Mouse (Mus musculus) MEL (cell line): Measurements from ENCODE around the gene Phf21a. TPM values are rescaled to one million over a fixed set of nuclear protein-coding genes. Genes with fewer than 3 reads are reported as not detected.

Source experiments
- DNase-seq: peaks from one replicate; pipeline ENCODE4 v3.0.0; 2011; ENCODE audit warnings: low read depth, low spot score
- H3K27ac ChIP-seq: 2 replicates; pipeline ENCODE4 v1.5.1; 2012; ENCODE audit warnings: low read depth, mild to moderate bottlenecking, control low read depth, low read length, moderate library complexity; ENCODE audit not compliant: control insufficient read depth
- H3K27me3 ChIP-seq, 2 experiments: fragments of 150-350 bp in 1 of 2; sonication (generic) in 1 of 2; 2 replicates each; pipeline ENCODE4 v1.6.1; 2012; ENCODE audit warnings: low read length in 2 of 2, mild to moderate bottlenecking in 2 of 2, improper control_type of control experiment in 1 of 2, moderate library complexity in 1 of 2; ENCODE audit not compliant: insufficient read depth in 2 of 2, control insufficient read depth in 1 of 2
- H3K36me3 ChIP-seq, 2 experiments: 2 replicates each; pipeline ENCODE4 v1.6.1; 2012 to 2014; ENCODE audit warnings: low read length in 2 of 2, improper control_type of control experiment in 1 of 2, inconsistent platforms in 1 of 2, mild to moderate bottlenecking in 1 of 2; ENCODE audit not compliant: insufficient read depth in 2 of 2, control insufficient read depth in 1 of 2
- H3K4me1 ChIP-seq, 2 experiments: fragments of 150-350 bp in 1 of 2; sonication (generic) in 1 of 2; 2 replicates each; pipeline ENCODE4 v1.6.1; 2012; ENCODE audit warnings: low read length in 2 of 2, improper control_type of control experiment in 1 of 2, mild to moderate bottlenecking in 1 of 2; ENCODE audit not compliant: insufficient read depth in 2 of 2, control insufficient read depth in 1 of 2
- H3K4me3 ChIP-seq, 2 experiments: fragments of 150-350 bp in 1 of 2; sonication (generic) in 1 of 2; 2 replicates each; pipeline ENCODE4 v1.5.1; 2012; ENCODE audit warnings: low read depth in 2 of 2, low read length in 2 of 2, mild to moderate bottlenecking in 2 of 2, moderate library complexity in 2 of 2, control low read depth in 1 of 2, improper control_type of control experiment in 1 of 2; ENCODE audit not compliant: control insufficient read depth in 1 of 2, insufficient read depth in 1 of 2
- H3K79me2 ChIP-seq: 2 replicates; pipeline ENCODE4 v1.6.1; 2012; ENCODE audit warnings: mild to moderate bottlenecking, low read length, moderate library complexity; ENCODE audit not compliant: control insufficient read depth, poor library complexity, insufficient read depth
- H3K9ac ChIP-seq: 2 replicates; pipeline ENCODE4 v1.6.1; 2012; ENCODE audit warnings: low read depth, mild to moderate bottlenecking, control low read depth, low read length, moderate library complexity; ENCODE audit not compliant: control insufficient read depth, poor library complexity, severe bottlenecking
- H3K9me3 ChIP-seq: fragments of 150-350 bp; sonication (generic); replicated peaks from 2 replicates; pipeline ENCODE4 v1.6.1; 2012; ENCODE audit warnings: mild to moderate bottlenecking, low read length, improper control_type of control experiment, moderate library complexity; ENCODE audit not compliant: insufficient read depth
- BHLHE40 ChIP-seq: IDR thresholded peaks from 2 replicates; pipeline ENCODE4 v1.6.1; 2012; ENCODE audit warnings: low read depth, mild to moderate bottlenecking, inconsistent platforms, low read length, improper control_type of control experiment, borderline replicate concordance
- CTCF ChIP-seq, 3 experiments: IDR thresholded peaks in 2 of 3; conservative IDR thresholded peaks in 1 of 3; 2 replicates each; pipeline ENCODE4 v1.5.1; 2011 to 2012; ENCODE audit warnings: low read length in 3 of 3, low read depth in 2 of 3, mild to moderate bottlenecking in 2 of 3, improper control_type of control experiment in 1 of 3, inconsistent platforms in 1 of 3, mixed read lengths in 1 of 3, moderate library complexity in 1 of 3; ENCODE audit not compliant: control insufficient read depth in 1 of 3, insufficient read depth in 1 of 3, poor library complexity in 1 of 3, severe bottlenecking in 1 of 3
- E2F4 ChIP-seq: IDR thresholded peaks from 2 replicates; pipeline ENCODE4 v1.6.1; 2011; ENCODE audit warnings: low read depth, low read length, improper control_type of control experiment, borderline replicate concordance
- EP300 ChIP-seq, 2 experiments: IDR thresholded peaks; 2 replicates each; pipeline ENCODE4 v1.6.1; 2011; ENCODE audit warnings: improper control_type of control experiment in 2 of 2, low read length in 2 of 2, low read depth in 1 of 2, mild to moderate bottlenecking in 1 of 2
- GABPA ChIP-seq: IDR thresholded peaks from 2 replicates; pipeline ENCODE4 v1.6.1; 2012; ENCODE audit warnings: low read depth, mild to moderate bottlenecking, inconsistent platforms, low read length, improper control_type of control experiment, moderate library complexity
- HCFC1 ChIP-seq: IDR thresholded peaks from 2 replicates; pipeline ENCODE4 v1.6.1; 2012; ENCODE audit warnings: low read depth, mild to moderate bottlenecking, inconsistent platforms, low read length, improper control_type of control experiment, moderate library complexity
- JUND ChIP-seq: IDR thresholded peaks from 2 replicates; pipeline ENCODE4 v1.6.1; 2011; ENCODE audit warnings: low read depth, mild to moderate bottlenecking, improper control_type of control experiment, low read length
- MAX ChIP-seq: IDR thresholded peaks from 2 replicates; pipeline ENCODE4 v1.6.1; 2011; ENCODE audit warnings: low read length, improper control_type of control experiment
- MAZ ChIP-seq: IDR thresholded peaks from 2 replicates; pipeline ENCODE4 v1.6.1; 2012; ENCODE audit warnings: low read depth, mild to moderate bottlenecking, inconsistent platforms, low read length, improper control_type of control experiment
- MEF2A ChIP-seq: IDR thresholded peaks from 2 replicates; pipeline ENCODE4 v1.6.1; 2014; ENCODE audit warnings: low read depth, mild to moderate bottlenecking, inconsistent platforms, low read length, improper control_type of control experiment; ENCODE audit not compliant: poor library complexity, insufficient replicate concordance, severe bottlenecking; ENCODE audit errors: extremely low read depth
- NELFE ChIP-seq: IDR thresholded peaks from 2 replicates; pipeline ENCODE4 v1.6.1; 2011; ENCODE audit warnings: low read depth, low read length, improper control_type of control experiment
- NRF1 ChIP-seq: IDR thresholded peaks from 2 replicates; pipeline ENCODE4 v1.6.1; 2014; ENCODE audit warnings: low read depth, mild to moderate bottlenecking, inconsistent platforms, low read length, improper control_type of control experiment, moderate library complexity; ENCODE audit not compliant: poor library complexity, insufficient read depth, severe bottlenecking
- POLR2A ChIP-seq, 2 experiments: IDR thresholded peaks; 2 replicates each; pipeline ENCODE4 v1.6.1; 2011 to 2012; ENCODE audit warnings: low read length in 2 of 2, mild to moderate bottlenecking in 2 of 2, control low read depth in 1 of 2, improper control_type of control experiment in 1 of 2, low read depth in 1 of 2, moderate library complexity in 1 of 2; ENCODE audit not compliant: control insufficient read depth in 1 of 2, insufficient read depth in 1 of 2, poor library complexity in 1 of 2
- RAD21 ChIP-seq: IDR thresholded peaks from 2 replicates; pipeline ENCODE4 v1.6.1; 2011; ENCODE audit warnings: mild to moderate bottlenecking, low read depth, low read length, improper control_type of control experiment
- RCOR1 ChIP-seq: IDR thresholded peaks from 2 replicates; pipeline ENCODE4 v1.6.1; 2012; ENCODE audit warnings: low read depth, mild to moderate bottlenecking, inconsistent platforms, low read length, improper control_type of control experiment
- SIN3A ChIP-seq: IDR thresholded peaks from 2 replicates; pipeline ENCODE4 v1.6.1; 2012; ENCODE audit warnings: low read length, improper control_type of control experiment, inconsistent platforms
- SMC3 ChIP-seq: IDR thresholded peaks from 2 replicates; pipeline ENCODE4 v1.6.1; 2011; ENCODE audit warnings: low read depth, low read length, improper control_type of control experiment
- UBTF ChIP-seq: IDR thresholded peaks from 2 replicates; pipeline ENCODE4 v1.6.1; 2012; ENCODE audit warnings: low read depth, mild to moderate bottlenecking, inconsistent platforms, low read length, improper control_type of control experiment, moderate library complexity, borderline replicate concordance; ENCODE audit not compliant: insufficient read depth
- USF1 ChIP-seq: IDR thresholded peaks from 2 replicates; pipeline ENCODE4 v1.6.1; 2014; ENCODE audit warnings: low read depth, mild to moderate bottlenecking, inconsistent platforms, low read length, improper control_type of control experiment, moderate library complexity
- USF2 ChIP-seq, 2 experiments: IDR thresholded peaks; 2 replicates each; pipeline ENCODE4 v1.6.1; 2011 to 2012; ENCODE audit warnings: improper control_type of control experiment in 2 of 2, low read length in 2 of 2, borderline replicate concordance in 1 of 2, inconsistent platforms in 1 of 2, low read depth in 1 of 2, mild to moderate bottlenecking in 1 of 2; ENCODE audit not compliant: insufficient read depth in 1 of 2
- ZC3H11A ChIP-seq: IDR thresholded peaks from 2 replicates; pipeline ENCODE4 v1.6.1; 2012; ENCODE audit warnings: low read depth, mild to moderate bottlenecking, inconsistent platforms, low read length, improper control_type of control experiment
- ZKSCAN1 ChIP-seq: IDR thresholded peaks from 2 replicates; pipeline ENCODE4 v1.6.1; 2012; ENCODE audit warnings: low read depth, mild to moderate bottlenecking, inconsistent platforms, low read length, improper control_type of control experiment, moderate library complexity
- polyA plus RNA-seq, 2 experiments: library from polyadenylated mRNA; stranded (reverse) in 1 of 2; unstranded in 1 of 2; fragments of >175 nt in 1 of 2; fragments of >200 nt in 1 of 2; gene quantifications; 2 replicates each; pipeline versions ENCODE4 v1.2.1 to v1.2.4; 2012; ENCODE audit warnings: low replicate concordance in 2 of 2, low read depth in 1 of 2; ENCODE audit not compliant: insufficient read length in 2 of 2, insufficient read depth in 1 of 2, missing spikeins in 1 of 2
- total RNA-seq: library from RNA; depleted of rRNA; stranded (reverse); fragments of 300-350 nt; gene quantifications from 2 replicates; pipeline ENCODE4 v1.2.3, GENCODE M21; 2012

Phf21a gene
- total and polyA plus RNA-seq, 3 experiments, result 4.7 to 245 (median 15.6) TPM

GRCm38 (mm10) chr2:92349589-92350425, 256.9 kb downstream of the Phf21a start:
- H3K9ac ChIP-seq, result no peak overlapping the region
- no peaks in the 10 kb centered on the region for H3K27me3 ChIP-seq
- no peaks in the 10 kb centered on the region for H3K36me3 ChIP-seq
- no peaks in the 10 kb centered on the region for H3K4me1 ChIP-seq
- TF ChIP-seq GABPA, result no peak
- TF ChIP-seq RAD21, result no peak
- TF ChIP-seq ZKSCAN1, result no peak
- no peak for TF ChIP-seq NELFE
- TF ChIP-seq MAX, result no peak
- TF ChIP-seq NRF1, result no peak
- no peak for TF ChIP-seq E2F4
- TF ChIP-seq UBTF, result no peak
- TF ChIP-seq MAZ, result no peak
- no peak for TF ChIP-seq USF1
- no peak for TF ChIP-seq ZC3H11A
- no peak for TF ChIP-seq BHLHE40
- TF ChIP-seq MEF2A, result no peak
- no peaks in the 10 kb centered on the region for H3K9me3 ChIP-seq
- H3K79me2 ChIP-seq, result no peaks in the 10 kb centered on the region
- H3K27ac ChIP-seq, result no peak overlapping the region
- no peak overlapping the region for H3K4me3 ChIP-seq
- no peak for DNase-seq

- DNase-seq, result no peak
- H3K36me3 ChIP-seq, result no peaks in the 10 kb centered on the region
- H3K27me3 ChIP-seq, result no peaks in the 10 kb centered on the region
- no peak overlapping the region for H3K27ac ChIP-seq
- TF ChIP-seq HCFC1 (no peak), SIN3A (no peak), USF1 (no peak), ZKSCAN1 (no peak), RCOR1 (no peak), POLR2A (IDR thresholded peaks at IDR 0.05; ENCODE audit: control insufficient read depth in 1 of 2, insufficient read depth in 1 of 2, low read depth in 1 of 2, low read length in 2 of 2, poor library complexity in 1 of 2) (no peak), EP300 (IDR thresholded peaks at IDR 0.05; ENCODE audit: low read depth in 1 of 2, low read length in 2 of 2) (no peak), NELFE (no peak), CTCF (IDR thresholded peaks at IDR 0.05 in 2 of 3, conservative IDR thresholded peaks at IDR 0.05 in 1 of 3; ENCODE audit: control insufficient read depth in 1 of 3, insufficient read depth in 1 of 3, low read depth in 2 of 3, low read length in 3 of 3, poor library complexity in 1 of 3, severe bottlenecking in 1 of 3) (no peak), USF2 (IDR thresholded peaks at IDR 0.05; ENCODE audit: borderline replicate concordance in 1 of 2, insufficient read depth in 1 of 2, low read depth in 1 of 2, low read length in 2 of 2) (no peak), JUND (no peak), ZC3H11A (no peak), SMC3 (no peak), UBTF (no peak)
- TF ChIP-seq, all 39 proteins: peak for 0
- H3K4me3 ChIP-seq, result no peak overlapping the region
- no peaks in the 10 kb centered on the region for H3K79me2 ChIP-seq
- no peaks in the 10 kb centered on the region for H3K9me3 ChIP-seq
- no peak overlapping the region for H3K9ac ChIP-seq
- H3K4me1 ChIP-seq, result no peaks in the 10 kb centered on the region
Measured at GRCm38 (mm10) chr2:92350686-92351085, 257.8 kb downstream of the Phf21a start.
